ENCODE assay signal across 12 mouse cellular contexts in the genomic region with DNA sequence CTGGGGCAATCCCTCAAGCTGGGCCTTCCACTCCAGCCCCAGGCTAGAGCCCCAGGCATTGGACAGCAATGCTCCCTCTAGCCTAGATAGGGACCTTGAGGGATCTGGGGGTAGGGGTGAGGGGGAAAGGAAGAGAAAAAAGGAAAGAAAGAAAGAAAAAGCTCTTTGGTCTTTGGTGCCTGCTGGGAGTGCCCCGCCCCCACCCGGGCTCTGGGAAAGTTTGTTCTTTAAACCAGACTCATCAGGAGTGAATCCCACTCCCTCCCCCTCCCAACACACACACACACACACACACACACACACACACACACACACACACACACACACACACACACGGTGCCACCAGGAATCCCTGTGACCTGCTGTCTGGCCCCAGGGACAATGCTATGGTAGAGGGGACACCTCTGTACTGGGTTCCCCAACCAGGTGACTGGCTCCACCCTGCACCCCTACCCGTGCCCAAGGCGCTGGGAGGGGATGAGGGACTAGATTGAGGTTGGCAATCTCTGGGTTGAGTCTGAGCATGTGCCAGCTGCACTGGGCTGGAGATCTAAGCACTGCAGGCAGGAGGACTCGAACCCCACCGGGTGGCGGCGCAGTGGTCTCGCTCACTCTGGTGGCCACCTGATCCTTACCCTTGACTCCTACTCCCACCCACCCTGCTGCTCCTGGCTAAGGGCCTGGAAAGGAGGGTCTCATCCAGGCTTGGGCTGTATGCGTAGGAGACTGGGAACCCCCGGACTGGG.
A peak's percentile ranks its signal among the peaks of the same experiment; 100 is the strongest.
DNase-seq lines count a peak whose midpoint lies in the region; ATAC-seq lines count a peak whose summit lies in the region.
"Had no signal": no experiment of that assay in that cellular context is flagged by ENCODE, and none has a peak within 500 bp of the region (broad histone marks: within the 10 kb centered on the region; RNA-seq: fewer than 3 reads in every experiment).

No protein-coding gene starts in this region.

- H3K27ac ChIP-seq in hindbrain, embryonic 12.5 days, result no peak overlapping the region
- no peak overlapping the region for H3K27ac ChIP-seq in hindbrain, embryonic 13.5 days
- 0 out of 2 replicates have a peak overlapping the region, but pooled peaks have one; percentile 55 for H3K27ac ChIP-seq in brown adipose tissue, adult 24 weeks (replicated peaks; ENCODE audit: low read depth, low read length)
- H3K27ac ChIP-seq in forebrain, embryonic 15.5 days (replicated peaks), result no peak overlapping the region
- H3K27ac ChIP-seq in midbrain, embryonic 12.5 days (replicated peaks), result no peak overlapping the region
- H3K27ac ChIP-seq: hindbrain, embryonic 15.5 days; liver, embryonic 12.5 days had no signal

- H3K9ac ChIP-seq in hindbrain, embryonic 12.5 days, result no peak overlapping the region
- H3K9ac ChIP-seq in hindbrain, embryonic 13.5 days, result no peak overlapping the region
- no peak overlapping the region for H3K9ac ChIP-seq in forebrain, embryonic 15.5 days (replicated peaks)
- H3K9ac ChIP-seq in midbrain, embryonic 12.5 days (replicated peaks), result no peak overlapping the region

- H3K36me3 ChIP-seq in hindbrain, embryonic 12.5 days, result no peaks in the 10 kb centered on the region
- no peaks in the 10 kb centered on the region for H3K36me3 ChIP-seq in hindbrain, embryonic 13.5 days
- no peaks in the 10 kb centered on the region for H3K36me3 ChIP-seq in forebrain, embryonic 15.5 days
- no peaks in the 10 kb centered on the region for H3K36me3 ChIP-seq in midbrain, embryonic 12.5 days
- H3K36me3 ChIP-seq: hindbrain, embryonic 15.5 days; liver, embryonic 12.5 days had no signal

- peaks cover 7% of the 10 kb centered on the region for H3K4me1 ChIP-seq in hindbrain, embryonic 12.5 days
- H3K4me1 ChIP-seq in hindbrain, embryonic 13.5 days (replicated peaks), result peaks cover 16% of the 10 kb centered on the region
- H3K4me1 ChIP-seq in brown adipose tissue, adult 24 weeks (ENCODE audit: control insufficient read depth, insufficient read depth, insufficient read length, low read length), result no peaks in the 10 kb centered on the region
- H3K4me1 ChIP-seq in forebrain, embryonic 15.5 days, result peaks cover 9% of the 10 kb centered on the region
- peaks cover 26% of the 10 kb centered on the region for H3K4me1 ChIP-seq in midbrain, embryonic 12.5 days

- peaks cover 39% of the 10 kb centered on the region for H3K27me3 ChIP-seq in hindbrain, embryonic 12.5 days
- H3K27me3 ChIP-seq in hindbrain, embryonic 13.5 days, result peaks cover 57% of the 10 kb centered on the region
- H3K27me3 ChIP-seq in forebrain, embryonic 15.5 days, result peaks cover 20% of the 10 kb centered on the region
- peaks cover 61% of the 10 kb centered on the region for H3K27me3 ChIP-seq in midbrain, embryonic 12.5 days

- H3K4me3 ChIP-seq in hindbrain, embryonic 12.5 days, result no peak overlapping the region
- no peak overlapping the region for H3K4me3 ChIP-seq in hindbrain, embryonic 13.5 days
- H3K4me3 ChIP-seq in brown adipose tissue, adult 24 weeks (ENCODE audit: insufficient read depth, low read depth, low read length), result peak overlapping the region; percentile 82
- H3K4me3 ChIP-seq in forebrain, embryonic 15.5 days, result no peak overlapping the region
- no peak overlapping the region for H3K4me3 ChIP-seq in midbrain, embryonic 12.5 days

- WGBS in hindbrain, embryonic 12.5 days, result 42% methylated on average over 11 of the region's 12 CpGs
- WGBS in hindbrain, embryonic 13.5 days, result 33% methylated on average over 10 of the region's 12 CpGs
- 38% methylated on average over 11 of the region's 12 CpGs for WGBS in forebrain, embryonic 15.5 days
- WGBS in midbrain, embryonic 12.5 days, result 43% methylated on average over 12 of the region's 12 CpGs

- DNase-seq in frontal cortex, postnatal 25 days (ENCODE audit: low spot score in 2 of 2), result no peak
- no peak for DNase-seq in gastrocnemius, postnatal 4 days (ENCODE audit: low spot score in 2 of 2)
- DNase-seq: adrenal gland, postnatal 36 days had no signal

- no peaks in the 10 kb centered on the region for H3K9me3 ChIP-seq in hindbrain, embryonic 12.5 days (replicated peaks)
- H3K9me3 ChIP-seq in hindbrain, embryonic 13.5 days, result no peaks in the 10 kb centered on the region
- no peaks in the 10 kb centered on the region for H3K9me3 ChIP-seq in forebrain, embryonic 15.5 days
- no peaks in the 10 kb centered on the region for H3K9me3 ChIP-seq in midbrain, embryonic 12.5 days
- H3K9me3 ChIP-seq: G1E; hindbrain, embryonic 15.5 days; liver, embryonic 12.5 days had no signal

- ATAC-seq in hindbrain, embryonic 12.5 days (ENCODE audit: low FRiP score), result no peak
- ATAC-seq in hindbrain, embryonic 13.5 days (ENCODE audit: low FRiP score), result no peak
- ATAC-seq in forebrain, embryonic 15.5 days (replicated peaks), result 0 out of 2 replicates have a peak, but pooled peaks have one; percentile 43
- no peak; the same call in 1 of the 2 replicates for ATAC-seq in midbrain, embryonic 12.5 days (ENCODE audit: low FRiP score, low read depth)
- ATAC-seq in granulocyte monocyte progenitor cell, adult 5-6 weeks (replicated peaks; ENCODE audit: poor library complexity, severe bottlenecking), result no peak
- ATAC-seq: liver, embryonic 12.5 days had no signal

- H3K4me2 ChIP-seq in hindbrain, embryonic 12.5 days (replicated peaks), result 0 out of 2 replicates have a peak overlapping the region, but pooled peaks have one; percentile 70
- H3K4me2 ChIP-seq in hindbrain, embryonic 13.5 days, result no peak overlapping the region; the same call in 1 of the 2 replicates
- H3K4me2 ChIP-seq in forebrain, embryonic 15.5 days (replicated peaks), result no peak overlapping the region
- peak overlapping the region; percentile 61; the same call in 1 of the 2 replicates for H3K4me2 ChIP-seq in midbrain, embryonic 12.5 days (replicated peaks)

Comparison
In these comparisons a context has a peak if more than half of its experiments do, and no peak if none do; other contexts are left out.
1. H3K4me2 ChIP-seq: peak in hindbrain, embryonic 12.5 days (single experiment) and midbrain, embryonic 12.5 days (single experiment); none in hindbrain, embryonic 13.5 days (single experiment) and forebrain, embryonic 15.5 days (single experiment).